Mouse (Mus musculus) neural tube, embryonic 11.5 days (tissue): ENCODE data around the gene Hcn2. TPM values are rescaled to one million over a fixed set of nuclear protein-coding genes. Genes with fewer than 3 reads are reported as not detected.

Experiments used
- ATAC-seq: fragments of 200-750 bp; cut with Nextera tagmentation; 2 replicates; pipeline ENCODE4 v1.8.0; 2017; ENCODE audit warnings: moderate number of reproducible peaks, mild to moderate bottlenecking, moderate TSS enrichment, moderate library complexity; ENCODE audit not compliant: insufficient read depth, low FRiP score, low TSS enrichment
- DNase-seq: peaks from one replicate; pipeline ENCODE4 v3.0.0-alpha.2; 2015; ENCODE audit warnings: low spot score
- H3K27ac ChIP-seq: fragments of 300-500 bp; sonication (generic); 2 replicates; pipeline ENCODE4 v1.5.1; 2014; ENCODE audit warnings: low read depth, mild to moderate bottlenecking, low read length
- H3K27me3 ChIP-seq: fragments of 300-500 bp; sonication (generic); 2 replicates; pipeline ENCODE4 v1.6.1; 2014; ENCODE audit warnings: mild to moderate bottlenecking, low read length, mixed read lengths; ENCODE audit not compliant: control insufficient read depth, insufficient read depth
- H3K36me3 ChIP-seq: fragments of 300-500 bp; sonication (generic); 2 replicates; pipeline ENCODE4 v1.6.1; 2014; ENCODE audit warnings: mild to moderate bottlenecking, low read length, moderate library complexity, mixed read lengths; ENCODE audit not compliant: control insufficient read depth, insufficient read depth
- H3K4me1 ChIP-seq: fragments of 300-500 bp; sonication (generic); 2 replicates; pipeline ENCODE4 v1.6.1; 2014; ENCODE audit warnings: low read length, mixed read lengths; ENCODE audit not compliant: control insufficient read depth, insufficient read depth
- H3K4me2 ChIP-seq: fragments of 300-500 bp; sonication (generic); 2 replicates; pipeline ENCODE4 v1.6.1; 2014; ENCODE audit warnings: low read depth, mild to moderate bottlenecking, moderate library complexity
- H3K4me3 ChIP-seq: fragments of 300-500 bp; sonication (generic); 2 replicates; pipeline ENCODE4 v1.5.1; 2014; ENCODE audit warnings: low read depth, low read length
- H3K9ac ChIP-seq: fragments of 300-500 bp; sonication (generic); 2 replicates; pipeline ENCODE4 v1.6.1; 2014; ENCODE audit warnings: mild to moderate bottlenecking, low read length
- H3K9me3 ChIP-seq: fragments of 300-500 bp; sonication (generic); 2 replicates; pipeline ENCODE4 v1.6.1; 2016; ENCODE audit warnings: low read length; ENCODE audit not compliant: control insufficient read depth
- WGBS: fragments of 180-500 bp; shearing (Covaris S2); extraction: QIAGEN DNeasy Blood & Tissue Kit; methylation state at CpG from one replicate; pipeline ENCODE4 v1.1.7; 2014; 5-methylcytosine and 5-hydroxymethylcytosine counted together
- polyA plus RNA-seq: library from polyadenylated mRNA; unstranded; fragments of >200 nt; fragmentation: Nextera tagmentation; extraction: Ambion mirVana; gene quantifications from 2 replicates; pipeline ENCODE4 v1.2.1, GENCODE M21; 2014

The Hcn2 gene
- polyA plus RNA-seq, 1 experiment from 2014 or later: 0.57 TPM

DNA sequence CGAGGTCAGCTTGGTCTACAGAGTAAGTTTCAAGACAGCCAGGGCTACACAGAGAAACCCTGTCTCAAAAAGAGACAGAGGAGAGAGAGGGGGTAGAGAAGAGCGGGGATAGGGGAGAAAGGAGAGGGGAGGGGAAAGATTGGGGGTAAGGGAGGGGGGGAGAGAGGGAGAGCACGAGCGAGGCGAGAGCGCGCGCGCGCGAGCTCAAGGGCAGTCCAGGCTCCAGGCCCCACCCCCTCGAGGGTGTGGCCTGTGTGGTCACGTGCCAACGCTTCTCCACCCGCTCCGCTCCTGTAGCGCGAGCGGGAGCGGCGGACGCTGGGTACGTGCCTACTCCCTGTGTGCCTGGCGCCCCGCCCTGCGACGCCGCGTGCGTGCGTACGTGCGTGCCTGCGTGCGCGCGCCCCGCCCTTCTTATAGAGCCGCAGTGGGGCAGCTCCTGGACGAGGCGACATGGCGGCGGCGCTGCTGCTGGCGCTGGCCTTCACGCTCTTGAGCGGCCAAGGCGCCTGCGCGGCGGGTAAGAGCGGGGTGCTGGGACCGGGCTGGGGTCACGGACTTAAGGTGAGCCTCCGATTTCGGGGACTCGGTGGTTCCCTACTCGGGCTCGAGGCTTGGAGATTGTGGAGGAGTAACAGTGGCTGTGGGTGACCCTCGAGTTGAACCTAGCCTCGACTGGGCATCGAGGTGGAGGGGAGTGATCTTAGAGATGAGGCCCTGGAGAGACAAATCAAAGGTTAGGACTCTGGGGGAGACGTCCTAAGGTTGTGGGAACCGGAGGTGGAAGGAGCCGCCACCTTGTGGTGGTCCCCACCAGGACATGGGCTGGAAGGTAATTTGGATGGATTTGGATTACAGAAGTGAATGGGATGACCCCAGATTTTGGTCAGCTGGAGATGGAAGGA, 12.1 kb upstream of the Hcn2 start, which contains the start of gene Bsg:
Bsg (plus strand) TSS at position 427 of the 905 bp plus-strand sequence.
- ATAC-seq (peak; percentile 95), DNase-seq (peak; percentile 100)
- H3K9me3 ChIP-seq: no peaks in the 10 kb centered on the region
- H3K9ac ChIP-seq: peak within 1 kb of the TSS; percentile 78
- H3K4me2 ChIP-seq: peak within 1 kb of the TSS; percentile 94
- 0 out of 2 replicates have a peak within 1 kb of the TSS, but pooled peaks have one; percentile 50 for H3K27ac ChIP-seq
- WGBS: under 1% methylated on average over 51 of the region's 65 CpGs
- H3K36me3 ChIP-seq: peaks cover 6% of the 10 kb centered on the region
- no peaks in the 10 kb centered on the region for H3K27me3 ChIP-seq
- H3K4me1 ChIP-seq: peaks cover 15% of the 10 kb centered on the region
- H3K4me3 ChIP-seq: peak within 1 kb of the TSS; percentile 88

DNA sequence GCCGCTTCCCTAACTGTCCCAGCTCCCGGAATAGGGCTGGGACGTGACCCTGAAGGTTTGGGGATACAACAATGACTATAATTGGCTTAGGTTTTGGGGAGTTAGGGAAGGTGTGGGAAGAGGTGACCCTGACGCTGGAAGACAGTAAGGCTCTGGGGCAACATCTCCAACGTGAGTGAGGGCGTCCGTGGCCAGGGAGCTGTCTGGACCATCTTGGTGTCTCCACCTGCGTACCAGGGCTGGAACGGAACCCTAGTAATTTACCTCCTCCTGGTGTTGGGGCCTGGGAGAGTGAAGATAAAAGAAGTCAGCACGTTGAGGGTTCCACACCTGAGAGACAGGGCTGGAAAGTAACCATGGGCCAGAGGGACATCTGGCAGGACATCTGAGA, 11.5 kb upstream of the Hcn2 start:
- 3% methylated on average over 10 of the region's 10 CpGs for WGBS
- Histone ChIP-seq H3K9ac (peak overlapping the region; percentile 78), H3K4me1 (peaks cover 15% of the 10 kb centered on the region), H3K36me3 (peaks cover 11% of the 10 kb centered on the region), H3K9me3 (no peaks in the 10 kb centered on the region), H3K4me3 (peak overlapping the region; percentile 88), H3K4me2 (peak overlapping the region; percentile 94), H3K27ac (no peak overlapping the region), H3K27me3 (no peaks in the 10 kb centered on the region)
- ATAC-seq (no peak), DNase-seq (no peak)

DNA sequence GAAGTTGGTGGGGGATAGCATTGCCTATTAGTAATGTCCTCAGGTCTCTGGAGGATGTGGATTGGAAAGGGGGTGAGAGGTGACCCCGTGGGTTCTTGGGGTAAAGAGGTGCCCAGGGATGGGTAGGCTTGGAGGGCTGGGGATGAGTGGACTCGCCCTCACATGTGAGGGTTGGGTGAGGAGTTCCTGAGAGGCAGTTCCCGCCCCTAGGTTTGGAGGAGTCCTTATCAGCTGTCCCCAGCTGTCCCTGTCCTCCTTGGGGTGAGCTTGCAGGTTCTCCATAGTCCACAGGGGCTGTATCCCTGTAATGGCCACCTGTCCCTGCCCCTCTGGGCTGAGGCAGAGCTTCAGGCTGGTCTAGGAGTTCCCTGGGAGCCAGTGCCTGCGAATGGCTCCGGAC, 10.5 kb upstream of the Hcn2 start:
- DNase-seq (no peak), ATAC-seq (no peak)
- H3K9ac ChIP-seq: no peak overlapping the region
- no peaks in the 10 kb centered on the region for H3K27me3 ChIP-seq
- WGBS: 73% methylated on average over 5 of the region's 5 CpGs
- H3K9me3 ChIP-seq: no peaks in the 10 kb centered on the region
- H3K4me3 ChIP-seq: 0 out of 2 replicates have a peak overlapping the region, but pooled peaks have one; percentile 11
- peak overlapping the region; percentile 94 for H3K4me2 ChIP-seq
- H3K27ac ChIP-seq: no peak overlapping the region
- H3K36me3 ChIP-seq: peaks cover 14% of the 10 kb centered on the region
- peaks cover 15% of the 10 kb centered on the region for H3K4me1 ChIP-seq

DNA sequence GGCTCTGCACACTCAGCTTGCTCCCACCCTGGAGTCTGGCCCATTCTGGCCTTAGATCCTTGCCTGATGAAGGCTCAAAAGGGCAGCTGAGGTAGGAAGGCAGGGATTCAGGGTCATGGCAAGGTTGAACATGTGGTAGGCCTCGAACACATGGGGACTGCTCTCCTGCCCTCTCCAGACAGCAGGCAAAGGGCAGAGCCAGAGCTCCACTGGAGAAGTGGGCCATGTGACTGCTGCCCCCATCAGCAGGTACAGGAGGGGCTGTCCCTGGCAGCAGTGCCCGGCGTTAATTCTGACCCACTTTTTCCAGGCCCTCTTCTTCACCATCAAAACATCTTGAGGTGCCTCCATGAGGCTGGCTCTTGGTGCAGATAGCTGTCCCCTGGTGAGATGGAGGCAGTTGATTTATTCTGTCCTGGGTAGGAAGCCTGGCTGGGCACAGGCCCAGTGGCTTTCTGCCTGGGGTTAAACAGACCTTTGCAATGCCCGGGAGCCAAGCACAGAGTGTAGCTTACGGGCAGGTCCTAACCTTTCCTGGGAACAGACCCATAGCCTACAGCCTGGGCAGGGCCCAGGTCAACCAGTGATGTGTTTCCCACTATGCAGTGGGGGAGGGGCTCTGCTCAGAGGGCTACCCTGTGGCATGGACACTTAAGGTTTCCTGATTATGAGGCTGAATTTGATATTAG, 9.9 kb upstream of the Hcn2 start:
- DNase-seq: no peak
- WGBS: 85% methylated on average over 5 of the region's 5 CpGs
- H3K9ac ChIP-seq: no peak overlapping the region
- no peak for ATAC-seq
- H3K27me3 ChIP-seq: no peaks in the 10 kb centered on the region
- H3K9me3 ChIP-seq: no peaks in the 10 kb centered on the region
- H3K4me1 ChIP-seq: peaks cover 15% of the 10 kb centered on the region
- H3K4me2 ChIP-seq: 0 out of 2 replicates have a peak overlapping the region, but pooled peaks have one; percentile 94
- H3K4me3 ChIP-seq: 0 out of 2 replicates have a peak overlapping the region, but pooled peaks have one; percentile 11
- peaks cover 14% of the 10 kb centered on the region for H3K36me3 ChIP-seq
- H3K27ac ChIP-seq: no peak overlapping the region

DNA sequence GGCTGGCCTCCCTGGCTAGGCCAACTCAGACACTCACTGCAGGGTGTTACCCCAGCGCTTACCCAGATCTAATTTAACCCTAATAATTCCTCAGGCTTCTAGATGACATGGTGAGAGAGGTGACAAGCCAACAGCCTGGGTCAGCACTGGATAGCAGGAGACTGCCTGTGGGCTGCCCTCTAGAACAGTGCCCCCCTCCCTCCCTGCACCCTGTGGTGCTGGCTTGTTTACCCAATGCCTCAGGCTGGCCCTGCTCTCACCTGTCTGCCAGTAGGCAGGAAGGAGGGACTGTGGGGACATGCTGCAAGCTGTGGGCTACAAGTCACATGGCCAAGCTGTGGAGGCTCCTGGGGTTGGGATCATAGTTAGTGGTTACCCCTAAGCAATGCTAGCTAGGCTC, 9.3 kb upstream of the Hcn2 start:
- Histone ChIP-seq H3K4me1 (peaks cover 15% of the 10 kb centered on the region), H3K36me3 (peaks cover 14% of the 10 kb centered on the region), H3K4me2 (no peak overlapping the region), H3K9ac (no peak overlapping the region), H3K27ac (no peak overlapping the region), H3K9me3 (no peaks in the 10 kb centered on the region), H3K27me3 (no peaks in the 10 kb centered on the region), H3K4me3 (no peak overlapping the region)
- DNase-seq: no peak
- 66% methylated on average over 1 of the region's 1 CpGs for WGBS
- no peak for ATAC-seq

DNA sequence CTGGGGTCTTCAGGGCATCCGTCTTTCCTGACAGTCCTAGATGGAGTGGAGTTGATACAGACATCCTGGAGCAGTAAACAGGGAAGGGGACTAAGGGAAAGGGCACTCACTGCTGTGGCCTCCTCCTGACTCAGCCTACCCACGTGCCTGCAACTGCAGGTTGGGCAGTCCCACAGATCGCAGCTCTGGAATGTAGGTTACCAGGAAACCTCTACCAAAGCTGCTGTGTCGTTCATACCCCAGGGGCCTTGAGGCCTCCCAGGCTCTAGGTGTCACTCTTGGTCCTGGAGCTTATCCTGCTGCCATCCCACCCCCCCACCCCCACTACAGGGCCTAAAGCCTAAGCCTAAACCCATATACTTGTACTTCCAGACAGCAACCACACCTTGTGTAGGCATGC, 8.7 kb upstream of the Hcn2 start:
- Histone ChIP-seq H3K27ac (no peak overlapping the region), H3K36me3 (peaks cover 14% of the 10 kb centered on the region), H3K4me3 (no peak overlapping the region), H3K9ac (no peak overlapping the region), H3K27me3 (no peaks in the 10 kb centered on the region), H3K4me2 (no peak overlapping the region), H3K9me3 (no peaks in the 10 kb centered on the region), H3K4me1 (peaks cover 15% of the 10 kb centered on the region)
- DNase-seq (no peak), ATAC-seq (no peak)
- WGBS: 72% methylated on average over 4 of the region's 4 CpGs

DNA sequence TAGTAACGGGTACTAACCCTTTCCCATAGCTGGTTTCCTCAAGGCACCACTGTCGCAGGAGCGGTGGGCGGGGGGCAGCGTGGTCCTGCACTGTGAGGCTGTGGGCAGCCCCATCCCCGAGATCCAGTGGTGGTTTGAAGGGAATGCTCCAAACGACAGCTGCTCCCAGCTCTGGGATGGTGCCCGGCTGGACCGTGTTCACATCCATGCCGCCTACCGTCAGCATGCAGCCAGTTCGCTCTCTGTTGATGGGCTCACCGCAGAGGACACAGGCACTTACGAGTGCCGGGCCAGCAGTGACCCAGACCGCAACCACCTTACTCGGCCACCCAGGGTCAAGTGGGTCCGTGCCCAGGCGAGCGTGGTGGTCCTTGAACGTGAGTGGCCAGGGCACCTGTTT, 7.8 kb upstream of the Hcn2 start:
- ATAC-seq: no peak
- Histone ChIP-seq H3K27me3 (no peaks in the 10 kb centered on the region), H3K27ac (no peak overlapping the region), H3K9ac (no peak overlapping the region), H3K4me2 (no peak overlapping the region), H3K36me3 (peaks cover 14% of the 10 kb centered on the region), H3K4me1 (peaks cover 15% of the 10 kb centered on the region), H3K9me3 (no peaks in the 10 kb centered on the region), H3K4me3 (no peak overlapping the region)
- WGBS: 94% methylated on average over 21 of the region's 21 CpGs
- DNase-seq: no peak

DNA sequence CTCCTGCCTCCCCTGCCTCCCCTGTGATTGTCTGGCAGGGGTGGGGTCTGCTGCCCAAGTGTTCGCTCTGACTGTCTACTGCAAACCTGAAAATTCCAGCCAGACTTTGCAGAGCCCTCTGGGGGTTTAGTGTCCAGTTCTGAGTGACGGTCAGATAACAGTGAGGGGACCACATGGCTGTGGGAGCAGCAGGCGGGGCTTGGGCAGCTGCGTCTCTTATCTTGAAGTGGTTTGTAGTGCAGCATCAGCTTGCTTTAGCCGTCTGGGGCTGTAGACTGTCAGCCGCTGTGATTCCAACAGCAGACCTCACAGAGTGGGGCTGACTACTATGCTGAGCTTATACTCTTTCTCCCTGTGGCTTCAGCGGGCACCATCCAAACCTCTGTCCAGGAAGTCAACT, 7.1 kb upstream of the Hcn2 start:
- Histone ChIP-seq H3K36me3 (peaks cover 14% of the 10 kb centered on the region), H3K4me1 (peaks cover 15% of the 10 kb centered on the region), H3K9ac (no peak overlapping the region), H3K4me3 (no peak overlapping the region), H3K9me3 (no peaks in the 10 kb centered on the region), H3K27ac (no peak overlapping the region), H3K4me2 (no peak overlapping the region), H3K27me3 (no peaks in the 10 kb centered on the region)
- WGBS: 91% methylated on average over 7 of the region's 7 CpGs
- DNase-seq: no peak
- no peak for ATAC-seq
